Mouse (Mus musculus): ENCODE results near the gene Slco3a1. TPM values are rescaled to one million over a fixed set of nuclear protein-coding genes. Genes with fewer than 3 reads are reported as not detected.

The Slco3a1 gene
- total and polyA plus RNA-seq, 3 experiments, result 0.04 to 0.35 TPM; not detected in 1

DNA sequence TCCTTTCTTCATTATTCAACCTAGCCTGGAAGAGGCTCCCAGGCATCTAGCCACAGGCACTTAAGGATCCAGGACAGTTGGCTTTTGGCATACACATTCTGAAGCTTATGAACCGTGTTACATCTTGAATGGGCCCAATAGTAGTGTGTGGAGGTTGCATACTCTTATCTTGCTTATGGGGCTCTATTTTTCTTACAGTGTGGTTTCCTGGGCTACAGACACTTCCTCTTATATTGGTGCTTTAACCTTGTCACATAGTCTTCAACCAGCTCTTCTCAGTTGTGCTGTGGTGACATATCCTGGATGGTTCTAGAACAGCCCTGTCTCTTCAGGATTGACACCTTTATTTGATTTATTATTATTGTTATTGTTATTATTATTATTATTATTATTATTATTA is 225.6 kb downstream of the Slco3a1 start:
- TF ChIP-seq CHD2 (IDR thresholded peaks at IDR 0.05; ENCODE audit: low read length) (no peak), MEF2A (IDR thresholded peaks at IDR 0.05; ENCODE audit: borderline replicate concordance, low read depth, low read length) (no peak), POLR2AphosphoS2 (IDR thresholded peaks at IDR 0.05; ENCODE audit: low read depth, low read length) (no peak), MAX (IDR thresholded peaks at IDR 0.05; ENCODE audit: low read length) (no peak), CTCF (conservative IDR thresholded peaks at IDR 0.05 in 1 of 2, IDR thresholded peaks at IDR 0.05 in 1 of 2; ENCODE audit: low read depth in 2 of 2, low read length in 2 of 2) (no peak), JUN (IDR thresholded peaks at IDR 0.05; ENCODE audit: insufficient read depth, low read depth, low read length) (no peak), UBTF (IDR thresholded peaks at IDR 0.05; ENCODE audit: low read depth, low read length) (no peak)
- no peak overlapping the region for H3K27ac ChIP-seq (ENCODE audit: insufficient read depth, low read depth)
- in situ Hi-C loops (cut with MboI; ENCODE audit: low pct_ligation_motif_present, low pct_unique_long_range_greater_than_20kb, low sequenced_read_pairs), result no loop called here
- DNase-seq (ENCODE audit: extremely low read depth), result no peak
- no peak overlapping the region for H3K4me3 ChIP-seq (replicated peaks in 1 of 3; ENCODE audit: low read depth in 2 of 3, low read length in 2 of 3, poor library complexity in 1 of 3)
- no peaks in the 10 kb centered on the region for H3K4me1 ChIP-seq (ENCODE audit: control insufficient read depth in 1 of 2, insufficient read depth in 2 of 2)
- no peaks in the 10 kb centered on the region for H3K79me2 ChIP-seq (replicated peaks; ENCODE audit: control insufficient read depth, extremely low read depth, insufficient read depth, poor library complexity, severe bottlenecking)
- H3K9me3 ChIP-seq (replicated peaks; ENCODE audit: low read length), result no peaks in the 10 kb centered on the region
- no peaks in the 10 kb centered on the region for H3K36me3 ChIP-seq (replicated peaks in 1 of 2; ENCODE audit: control insufficient read depth in 1 of 2, insufficient read depth in 1 of 2, low read length in 1 of 2)
- H3K9ac ChIP-seq (ENCODE audit: insufficient read depth, low read depth), result no peak overlapping the region
- no peak overlapping the region for H3K4me2 ChIP-seq (ENCODE audit: insufficient read depth, low read depth, poor library complexity, severe bottlenecking)
- dilution Hi-C loops (cut with MboI; ENCODE audit: extremely low pct_ligation_motif_present, extremely low pct_unique_long_range_greater_than_20kb, low sequenced_read_pairs), result no loop called here
- peaks cover 3% of the 10 kb centered on the region for H3K27me3 ChIP-seq (replicated peaks)

DNA sequence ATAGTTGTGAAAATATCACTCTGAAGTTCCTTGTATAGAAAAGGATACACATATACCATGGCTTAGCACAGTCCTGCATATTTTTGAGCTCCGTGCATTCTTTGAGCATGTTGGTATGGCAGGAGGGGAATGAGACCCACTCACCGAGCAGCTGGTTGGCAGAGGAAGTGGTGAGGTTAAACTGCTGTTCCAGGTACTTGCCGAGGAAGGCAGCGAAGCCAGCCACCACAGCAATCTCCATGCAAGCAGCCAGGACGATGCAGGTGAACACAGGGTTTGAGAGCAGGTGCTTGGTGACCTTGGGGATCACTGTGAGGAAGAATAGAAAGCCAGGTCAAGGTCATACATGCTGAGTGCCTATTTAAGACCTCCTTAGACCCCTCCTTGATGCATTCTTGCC is 226.9 kb downstream of the Slco3a1 start:
- in situ Hi-C loops (cut with MboI; ENCODE audit: low pct_ligation_motif_present, low pct_unique_long_range_greater_than_20kb, low sequenced_read_pairs) (no loop called here), dilution Hi-C loops (cut with MboI; ENCODE audit: extremely low pct_ligation_motif_present, extremely low pct_unique_long_range_greater_than_20kb, low sequenced_read_pairs) (no loop called here)
- Histone ChIP-seq H3K4me3 (replicated peaks in 1 of 3; ENCODE audit: low read depth in 2 of 3, low read length in 2 of 3, poor library complexity in 1 of 3) (no peak overlapping the region), H3K4me1 (ENCODE audit: control insufficient read depth in 1 of 2, insufficient read depth in 2 of 2) (no peaks in the 10 kb centered on the region), H3K79me2 (replicated peaks; ENCODE audit: control insufficient read depth, extremely low read depth, insufficient read depth, poor library complexity, severe bottlenecking) (no peaks in the 10 kb centered on the region), H3K36me3 (replicated peaks in 1 of 2; ENCODE audit: control insufficient read depth in 1 of 2, insufficient read depth in 1 of 2, low read length in 1 of 2) (no peaks in the 10 kb centered on the region), H3K4me2 (ENCODE audit: insufficient read depth, low read depth, poor library complexity, severe bottlenecking) (no peak overlapping the region), H3K27me3 (replicated peaks) (peaks cover 9% of the 10 kb centered on the region), H3K9me3 (replicated peaks; ENCODE audit: low read length) (no peaks in the 10 kb centered on the region), H3K9ac (ENCODE audit: insufficient read depth, low read depth) (no peak overlapping the region), H3K27ac (ENCODE audit: insufficient read depth, low read depth) (no peak overlapping the region)
- no peak for TF ChIP-seq JUND (conservative IDR thresholded peaks at IDR 0.05; ENCODE audit: low read depth, low read length)
- no peak for DNase-seq (ENCODE audit: extremely low read depth)

DNA sequence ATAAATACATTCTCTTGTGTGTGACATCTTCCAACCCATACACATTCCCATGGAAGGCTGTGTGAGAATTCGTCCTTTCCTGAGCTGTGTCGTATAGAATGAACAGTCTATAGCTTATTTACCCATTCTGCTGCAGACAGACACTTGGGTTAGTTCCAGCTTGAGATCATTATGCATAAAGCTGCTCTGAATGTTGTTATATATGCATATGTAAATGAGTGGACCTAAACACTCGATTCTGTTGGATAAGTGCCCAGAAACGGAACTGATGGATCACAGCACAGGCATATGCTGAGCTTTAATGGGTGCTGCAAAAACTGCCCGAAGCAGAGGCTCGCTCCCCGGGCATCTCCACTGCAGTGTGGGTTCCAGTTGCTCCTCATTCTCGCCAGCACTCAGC is 229.5 kb downstream of the Slco3a1 start:
- no peak for TF ChIP-seq HCFC1 (IDR thresholded peaks at IDR 0.05; ENCODE audit: low read depth, low read length)
- no peak for TF ChIP-seq ZC3H11A (IDR thresholded peaks at IDR 0.05; ENCODE audit: low read depth, low read length)
- TF ChIP-seq ZNF384 (IDR thresholded peaks at IDR 0.05; ENCODE audit: low read depth, low read length), result no peak
- TF ChIP-seq SIN3A (IDR thresholded peaks at IDR 0.05; ENCODE audit: low read length), result no peak
- no peak for TF ChIP-seq NRF1 (IDR thresholded peaks at IDR 0.05; ENCODE audit: low read depth, low read length)
- no peak for TF ChIP-seq CTCF (conservative IDR thresholded peaks at IDR 0.05 in 1 of 2, IDR thresholded peaks at IDR 0.05 in 1 of 2; ENCODE audit: low read depth in 2 of 2, low read length in 2 of 2)
- TF ChIP-seq MEF2A (IDR thresholded peaks at IDR 0.05; ENCODE audit: borderline replicate concordance, low read depth, low read length), result no peak
- no peak for TF ChIP-seq NELFE (IDR thresholded peaks at IDR 0.05; ENCODE audit: low read depth, low read length)
- TF ChIP-seq MAX (IDR thresholded peaks at IDR 0.05; ENCODE audit: low read length), result no peak
- Histone ChIP-seq H3K9ac (ENCODE audit: insufficient read depth, low read depth) (no peak overlapping the region), H3K27ac (ENCODE audit: insufficient read depth, low read depth) (no peak overlapping the region), H3K4me1 (ENCODE audit: control insufficient read depth in 1 of 2, insufficient read depth in 2 of 2) (no peaks in the 10 kb centered on the region), H3K4me3 (replicated peaks in 1 of 3; ENCODE audit: low read depth in 2 of 3, low read length in 2 of 3, poor library complexity in 1 of 3) (no peak overlapping the region), H3K79me2 (replicated peaks; ENCODE audit: control insufficient read depth, extremely low read depth, insufficient read depth, poor library complexity, severe bottlenecking) (no peaks in the 10 kb centered on the region), H3K4me2 (ENCODE audit: insufficient read depth, low read depth, poor library complexity, severe bottlenecking) (no peak overlapping the region), H3K27me3 (replicated peaks) (peaks cover 18% of the 10 kb centered on the region), H3K9me3 (replicated peaks; ENCODE audit: low read length) (no peaks in the 10 kb centered on the region), H3K36me3 (replicated peaks in 1 of 2; ENCODE audit: control insufficient read depth in 1 of 2, insufficient read depth in 1 of 2, low read length in 1 of 2) (no peaks in the 10 kb centered on the region)
- in situ Hi-C loops (cut with MboI; ENCODE audit: low pct_ligation_motif_present, low pct_unique_long_range_greater_than_20kb, low sequenced_read_pairs), result no loop called here
- dilution Hi-C loops (cut with MboI; ENCODE audit: extremely low pct_ligation_motif_present, extremely low pct_unique_long_range_greater_than_20kb, low sequenced_read_pairs), result no loop called here
- no peak for DNase-seq (ENCODE audit: extremely low read depth)
